Mouse (Mus musculus): Measurements from ENCODE around the gene Pard3b. TPM values are rescaled to one million over a fixed set of nuclear protein-coding genes. Genes with fewer than 3 reads are reported as not detected.

Gene Pard3b
- polyA plus RNA-seq, 1 experiment from 2014 or later = 12.3 TPM

- Histone ChIP-seq H3K9ac (ENCODE audit: low read length) (no peak overlapping the region), H3K27me3 (ENCODE audit: control insufficient read depth, insufficient read depth, low read depth, low read length) (no peaks in the 10 kb centered on the region), H3K9me3 (ENCODE audit: control insufficient read depth, low read length) (no peaks in the 10 kb centered on the region), H3K4me2 (ENCODE audit: low read depth, low read length) (no peak overlapping the region), H3K36me3 (ENCODE audit: control insufficient read depth, insufficient read depth, low read length) (no peaks in the 10 kb centered on the region), H3K4me1 (replicated peaks; ENCODE audit: control insufficient read depth, insufficient read depth, low read length) (peaks cover 3% of the 10 kb centered on the region), H3K4me3 (ENCODE audit: low read length) (no peak overlapping the region), H3K27ac (ENCODE audit: low read length) (no peak overlapping the region)
- no peak for ATAC-seq (ENCODE audit: low read depth)
- WGBS = 95% methylated on average over 1 of the region's 1 CpGs
Observed at GRCm38 (mm10) chr1:62384241-62384640, 745.6 kb downstream of the Pard3b start.

- Histone ChIP-seq H3K36me3 (ENCODE audit: control insufficient read depth, insufficient read depth, low read length) (no peaks in the 10 kb centered on the region), H3K27me3 (ENCODE audit: control insufficient read depth, insufficient read depth, low read depth, low read length) (no peaks in the 10 kb centered on the region), H3K4me1 (replicated peaks; ENCODE audit: control insufficient read depth, insufficient read depth, low read length) (no peaks in the 10 kb centered on the region; the same call in 1 of the 2 replicates), H3K9ac (ENCODE audit: low read length) (no peak overlapping the region), H3K9me3 (ENCODE audit: control insufficient read depth, low read length) (no peaks in the 10 kb centered on the region), H3K4me2 (ENCODE audit: low read depth, low read length) (no peak overlapping the region), H3K27ac (ENCODE audit: low read length) (no peak overlapping the region), H3K4me3 (ENCODE audit: low read length) (no peak overlapping the region)
- no peak for ATAC-seq (ENCODE audit: low read depth)
- 56% methylated on average over 4 of the region's 4 CpGs for WGBS
Observed at GRCm38 (mm10) chr1:62388013-62388412, 749.4 kb downstream of the Pard3b start.

- no peaks in the 10 kb centered on the region for H3K4me1 ChIP-seq (replicated peaks; ENCODE audit: control insufficient read depth, insufficient read depth, low read length)
- H3K4me2 ChIP-seq (ENCODE audit: low read depth, low read length) = no peak overlapping the region
- no peak overlapping the region for H3K9ac ChIP-seq (ENCODE audit: low read length)
- H3K4me3 ChIP-seq (ENCODE audit: low read length) = no peak overlapping the region
- H3K27me3 ChIP-seq (ENCODE audit: control insufficient read depth, insufficient read depth, low read depth, low read length) = no peaks in the 10 kb centered on the region
- H3K27ac ChIP-seq (ENCODE audit: low read length) = no peak overlapping the region
- no peak for ATAC-seq (ENCODE audit: low read depth)
- no peaks in the 10 kb centered on the region for H3K9me3 ChIP-seq (ENCODE audit: control insufficient read depth, low read length)
- WGBS = 30% methylated on average over 4 of the region's 4 CpGs
- H3K36me3 ChIP-seq (ENCODE audit: control insufficient read depth, insufficient read depth, low read length) = no peaks in the 10 kb centered on the region
Observed at GRCm38 (mm10) chr1:62392863-62393262, 754.2 kb downstream of the Pard3b start.

- Histone ChIP-seq H3K36me3 (ENCODE audit: control insufficient read depth, insufficient read depth, low read length) (no peaks in the 10 kb centered on the region), H3K27ac (ENCODE audit: low read length) (no peak overlapping the region), H3K27me3 (ENCODE audit: control insufficient read depth, insufficient read depth, low read depth, low read length) (no peaks in the 10 kb centered on the region), H3K9ac (ENCODE audit: low read length) (no peak overlapping the region), H3K9me3 (ENCODE audit: control insufficient read depth, low read length) (no peaks in the 10 kb centered on the region), H3K4me2 (ENCODE audit: low read depth, low read length) (no peak overlapping the region), H3K4me3 (ENCODE audit: low read length) (no peak overlapping the region), H3K4me1 (replicated peaks; ENCODE audit: control insufficient read depth, insufficient read depth, low read length) (no peaks in the 10 kb centered on the region)
- ATAC-seq (ENCODE audit: low read depth) = no peak
- WGBS = 85% methylated on average over 3 of the region's 3 CpGs
Observed at GRCm38 (mm10) chr1:62394555-62394954, 755.9 kb downstream of the Pard3b start.

- H3K9me3 ChIP-seq (ENCODE audit: control insufficient read depth, low read length) = no peaks in the 10 kb centered on the region
- H3K36me3 ChIP-seq (ENCODE audit: control insufficient read depth, insufficient read depth, low read length) = no peaks in the 10 kb centered on the region
- WGBS = 20% methylated on average over 3 of the region's 3 CpGs
- H3K4me2 ChIP-seq (ENCODE audit: low read depth, low read length) = no peak overlapping the region
- no peak overlapping the region for H3K9ac ChIP-seq (ENCODE audit: low read length)
- no peaks in the 10 kb centered on the region for H3K27me3 ChIP-seq (ENCODE audit: control insufficient read depth, insufficient read depth, low read depth, low read length)
- no peak overlapping the region for H3K27ac ChIP-seq (ENCODE audit: low read length)
- no peak for ATAC-seq (ENCODE audit: low read depth)
- no peaks in the 10 kb centered on the region for H3K4me1 ChIP-seq (replicated peaks; ENCODE audit: control insufficient read depth, insufficient read depth, low read length)
- no peak overlapping the region for H3K4me3 ChIP-seq (ENCODE audit: low read length)
Observed at GRCm38 (mm10) chr1:62398261-62398660, 759.6 kb downstream of the Pard3b start.

GRCm38 (mm10) chr1:62398738-62399137 lies 760.1 kb downstream of the Pard3b start:
- H3K9me3 ChIP-seq (ENCODE audit: control insufficient read depth, low read length) = no peaks in the 10 kb centered on the region
- WGBS = 75% methylated on average over 4 of the region's 4 CpGs
- no peaks in the 10 kb centered on the region for H3K27me3 ChIP-seq (ENCODE audit: control insufficient read depth, insufficient read depth, low read depth, low read length)
- no peak overlapping the region for H3K4me3 ChIP-seq (ENCODE audit: low read length)
- no peak overlapping the region for H3K4me2 ChIP-seq (ENCODE audit: low read depth, low read length)
- no peak overlapping the region for H3K9ac ChIP-seq (ENCODE audit: low read length)
- no peak overlapping the region for H3K27ac ChIP-seq (ENCODE audit: low read length)
- no peaks in the 10 kb centered on the region for H3K36me3 ChIP-seq (ENCODE audit: control insufficient read depth, insufficient read depth, low read length)
- no peak for ATAC-seq (ENCODE audit: low read depth)
- no peaks in the 10 kb centered on the region for H3K4me1 ChIP-seq (replicated peaks; ENCODE audit: control insufficient read depth, insufficient read depth, low read length)

GRCm38 (mm10) chr1:62405061-62405460 lies 766.4 kb downstream of the Pard3b start:
- Histone ChIP-seq H3K27me3 (ENCODE audit: control insufficient read depth, insufficient read depth, low read depth, low read length) (no peaks in the 10 kb centered on the region), H3K4me3 (ENCODE audit: low read length) (no peak overlapping the region), H3K4me1 (replicated peaks; ENCODE audit: control insufficient read depth, insufficient read depth, low read length) (no peaks in the 10 kb centered on the region), H3K9me3 (ENCODE audit: control insufficient read depth, low read length) (no peaks in the 10 kb centered on the region), H3K4me2 (ENCODE audit: low read depth, low read length) (no peak overlapping the region), H3K36me3 (ENCODE audit: control insufficient read depth, insufficient read depth, low read length) (no peaks in the 10 kb centered on the region), H3K9ac (ENCODE audit: low read length) (no peak overlapping the region), H3K27ac (ENCODE audit: low read length) (no peak overlapping the region)
- 43% methylated on average over 8 of the region's 8 CpGs for WGBS
- no peak for ATAC-seq (ENCODE audit: low read depth)

GRCm38 (mm10) chr1:62411368-62411767 lies 772.7 kb downstream of the Pard3b start:
- H3K4me1 ChIP-seq (replicated peaks; ENCODE audit: control insufficient read depth, insufficient read depth, low read length) = peaks cover 13% of the 10 kb centered on the region
- no peaks in the 10 kb centered on the region for H3K9me3 ChIP-seq (ENCODE audit: control insufficient read depth, low read length)
- 59% methylated on average over 2 of the region's 2 CpGs for WGBS
- no peak overlapping the region for H3K4me3 ChIP-seq (ENCODE audit: low read length)
- no peak overlapping the region for H3K4me2 ChIP-seq (ENCODE audit: low read depth, low read length)
- H3K9ac ChIP-seq (ENCODE audit: low read length) = no peak overlapping the region
- ATAC-seq (ENCODE audit: low read depth) = no peak; the same call in 1 of the 2 replicates
- no peak overlapping the region for H3K27ac ChIP-seq (ENCODE audit: low read length)
- no peaks in the 10 kb centered on the region for H3K27me3 ChIP-seq (ENCODE audit: control insufficient read depth, insufficient read depth, low read depth, low read length)
- H3K36me3 ChIP-seq (ENCODE audit: control insufficient read depth, insufficient read depth, low read length) = no peaks in the 10 kb centered on the region

GRCm38 (mm10) chr1:62412019-62412418 lies 773.4 kb downstream of the Pard3b start:
- no peak overlapping the region for H3K9ac ChIP-seq (ENCODE audit: low read length)

GRCm38 (mm10) chr1:62412988-62413387 lies 774.4 kb downstream of the Pard3b start:
- 37% methylated on average over 3 of the region's 3 CpGs for WGBS
- Histone ChIP-seq H3K27me3 (ENCODE audit: control insufficient read depth, insufficient read depth, low read depth, low read length) (no peaks in the 10 kb centered on the region), H3K36me3 (ENCODE audit: control insufficient read depth, insufficient read depth, low read length) (no peaks in the 10 kb centered on the region), H3K4me3 (ENCODE audit: low read length) (no peak overlapping the region), H3K9me3 (ENCODE audit: control insufficient read depth, low read length) (no peaks in the 10 kb centered on the region), H3K9ac (ENCODE audit: low read length) (no peak overlapping the region), H3K27ac (ENCODE audit: low read length) (no peak overlapping the region), H3K4me1 (replicated peaks; ENCODE audit: control insufficient read depth, insufficient read depth, low read length) (peaks cover 13% of the 10 kb centered on the region), H3K4me2 (ENCODE audit: low read depth, low read length) (no peak overlapping the region)
- peak; percentile 81 for ATAC-seq (ENCODE audit: low read depth)

More at GRCm38 (mm10) chr1:62412019-62412418, 773.4 kb downstream of the Pard3b start:
- no peaks in the 10 kb centered on the region for H3K9me3 ChIP-seq (ENCODE audit: control insufficient read depth, low read length)
- H3K27me3 ChIP-seq (ENCODE audit: control insufficient read depth, insufficient read depth, low read depth, low read length) = no peaks in the 10 kb centered on the region
- H3K36me3 ChIP-seq (ENCODE audit: control insufficient read depth, insufficient read depth, low read length) = no peaks in the 10 kb centered on the region
- WGBS = 43% methylated on average over 4 of the region's 4 CpGs
- no peak overlapping the region for H3K4me2 ChIP-seq (ENCODE audit: low read depth, low read length)
- peaks cover 13% of the 10 kb centered on the region for H3K4me1 ChIP-seq (replicated peaks; ENCODE audit: control insufficient read depth, insufficient read depth, low read length)
- H3K4me3 ChIP-seq (ENCODE audit: low read length) = no peak overlapping the region
- H3K27ac ChIP-seq (ENCODE audit: low read length) = no peak overlapping the region
- peak; percentile 46; the same call in 1 of the 2 replicates for ATAC-seq (ENCODE audit: low read depth)

Data from lung, embryonic 16.5 days (tissue).